Mouse (Mus musculus) heart, embryonic 13.5 days (tissue): ENCODE results near the gene Smim5. TPM values are rescaled to one million over a fixed set of nuclear protein-coding genes. Genes with fewer than 3 reads are reported as not detected.

Experiments used
- ATAC-seq: fragments of 200-750 bp; cut with Nextera tagmentation; 2 replicates; pipeline ENCODE4 v1.8.0; 2017; ENCODE audit warnings: moderate TSS enrichment; ENCODE audit not compliant: insufficient number of reproducible peaks, low FRiP score, low TSS enrichment; ENCODE audit errors: extremely low read depth
- H3K27ac ChIP-seq: fragments of 300-500 bp; sonication (generic); replicated peaks from 2 replicates; pipeline ENCODE4 v1.5.1; 2015; ENCODE audit warnings: moderate library complexity, mild to moderate bottlenecking, inconsistent platforms
- H3K27me3 ChIP-seq: fragments of 300-500 bp; sonication (generic); replicated peaks from 2 replicates; pipeline ENCODE4 v1.6.1; 2015; ENCODE audit warnings: mild to moderate bottlenecking, inconsistent platforms
- H3K36me3 ChIP-seq: fragments of 300-500 bp; sonication (generic); 2 replicates; pipeline ENCODE4 v1.6.1; 2015; ENCODE audit warnings: mild to moderate bottlenecking, inconsistent platforms
- H3K4me1 ChIP-seq: fragments of 300-500 bp; sonication (generic); 2 replicates; pipeline ENCODE4 v1.6.1; 2015; ENCODE audit warnings: inconsistent platforms
- H3K4me2 ChIP-seq: fragments of 300-500 bp; sonication (generic); 2 replicates; pipeline ENCODE4 v1.6.1; 2015; ENCODE audit warnings: inconsistent platforms, mild to moderate bottlenecking, moderate library complexity
- H3K4me3 ChIP-seq: fragments of 300-500 bp; sonication (generic); 2 replicates; pipeline ENCODE4 v1.5.1; 2015; ENCODE audit warnings: moderate library complexity, mild to moderate bottlenecking, inconsistent platforms
- H3K9ac ChIP-seq: fragments of 300-500 bp; sonication (generic); 2 replicates; pipeline ENCODE4 v1.6.1; 2015; ENCODE audit warnings: inconsistent platforms, mild to moderate bottlenecking, moderate library complexity
- H3K9me3 ChIP-seq: fragments of 300-500 bp; sonication (generic); 2 replicates; pipeline ENCODE4 v1.6.1; 2016; ENCODE audit warnings: inconsistent platforms
- WGBS: fragments of 180-500 bp; shearing (Covaris S2); methylation state at CpG from one replicate; pipeline ENCODE4 v1.1.7; 2015; ENCODE audit warnings: mixed read lengths; 5-methylcytosine and 5-hydroxymethylcytosine counted together
- polyA plus RNA-seq: library from polyadenylated mRNA; unstranded; fragments of >200 nt; fragmentation: Nextera tagmentation; extraction: Ambion mirVana; gene quantifications from 2 replicates; pipeline ENCODE4 v1.2.1, GENCODE M21; 2015

Smim5 gene
- polyA plus RNA-seq, 1 experiment from 2014 or later: 20.0 TPM

DNA sequence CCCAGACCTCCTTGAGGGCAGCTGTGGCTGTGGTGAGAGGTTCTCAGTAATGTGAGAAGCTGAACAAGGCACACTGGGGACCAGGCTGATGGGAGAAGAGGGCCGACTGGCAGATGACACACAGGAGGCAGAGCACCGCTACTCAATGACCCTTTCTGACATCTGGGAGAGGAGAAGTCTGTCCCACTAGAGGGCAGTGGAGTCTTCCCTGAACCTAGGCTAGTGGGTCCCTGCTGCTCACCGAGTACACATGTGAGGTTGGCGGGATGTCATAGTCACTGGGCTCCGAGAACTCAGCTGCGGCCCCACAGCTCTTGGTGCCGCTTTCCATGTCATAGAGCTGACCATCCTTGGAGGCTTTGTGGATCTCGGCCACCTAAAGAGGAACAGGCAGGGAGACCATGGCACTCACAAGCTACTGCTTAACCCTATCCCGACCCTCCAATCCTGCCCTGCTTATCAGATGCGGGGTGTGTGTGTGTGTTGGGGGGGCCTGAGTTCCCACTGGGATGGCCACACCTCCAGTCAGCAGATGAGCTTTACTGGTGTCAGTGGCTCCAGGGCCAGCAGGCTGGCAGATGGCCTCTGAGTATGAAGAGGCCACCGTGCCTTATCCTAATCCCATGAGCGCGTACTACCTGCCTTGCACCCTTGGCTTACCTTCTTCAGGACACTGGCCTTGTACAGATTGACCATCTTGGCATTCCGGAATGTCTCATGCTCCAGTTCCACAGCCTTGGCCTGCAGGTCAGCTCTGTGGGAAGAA is 4.8 kb upstream of the Smim5 start:
- H3K4me3 ChIP-seq: no peak overlapping the region
- H3K4me1 ChIP-seq: peaks cover 20% of the 10 kb centered on the region
- no peak overlapping the region for H3K27ac ChIP-seq
- no peak for ATAC-seq
- H3K9me3 ChIP-seq: no peaks in the 10 kb centered on the region
- H3K36me3 ChIP-seq: peaks cover 36% of the 10 kb centered on the region
- 54% methylated on average over 14 of the region's 14 CpGs for WGBS
- no peak overlapping the region for H3K4me2 ChIP-seq
- H3K27me3 ChIP-seq: no peaks in the 10 kb centered on the region
- no peak overlapping the region for H3K9ac ChIP-seq

DNA sequence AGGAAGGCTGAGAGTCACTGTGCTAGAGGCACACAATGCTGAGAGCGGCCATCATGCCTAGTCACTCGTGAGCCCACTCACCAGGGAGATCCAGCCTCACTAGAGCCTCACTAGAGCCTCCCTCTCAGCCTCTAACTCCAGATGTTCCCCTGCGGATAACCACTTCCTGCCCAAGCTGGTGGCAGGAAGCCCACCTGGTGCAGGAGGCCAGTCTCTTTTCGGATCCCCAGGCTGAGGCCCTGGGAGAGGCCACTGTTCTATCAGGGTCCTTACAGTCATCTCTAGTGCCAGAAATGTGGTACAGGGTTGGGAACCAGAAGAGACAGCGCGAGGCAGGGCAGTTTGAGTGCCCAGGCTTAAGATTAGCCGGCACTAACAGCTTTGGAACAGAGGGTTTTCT is 1.3 kb upstream of the Smim5 start:
- no peak for ATAC-seq
- Histone ChIP-seq H3K27me3 (no peaks in the 10 kb centered on the region), H3K27ac (peak overlapping the region; percentile 1; the same call in 1 of the 2 replicates), H3K9ac (peak overlapping the region; percentile 58; the same call in 1 of the 2 replicates), H3K4me3 (no peak overlapping the region), H3K4me2 (no peak overlapping the region), H3K36me3 (peaks cover 27% of the 10 kb centered on the region), H3K9me3 (no peaks in the 10 kb centered on the region), H3K4me1 (peaks cover 52% of the 10 kb centered on the region)
- WGBS: 76% methylated on average over 7 of the region's 7 CpGs

DNA sequence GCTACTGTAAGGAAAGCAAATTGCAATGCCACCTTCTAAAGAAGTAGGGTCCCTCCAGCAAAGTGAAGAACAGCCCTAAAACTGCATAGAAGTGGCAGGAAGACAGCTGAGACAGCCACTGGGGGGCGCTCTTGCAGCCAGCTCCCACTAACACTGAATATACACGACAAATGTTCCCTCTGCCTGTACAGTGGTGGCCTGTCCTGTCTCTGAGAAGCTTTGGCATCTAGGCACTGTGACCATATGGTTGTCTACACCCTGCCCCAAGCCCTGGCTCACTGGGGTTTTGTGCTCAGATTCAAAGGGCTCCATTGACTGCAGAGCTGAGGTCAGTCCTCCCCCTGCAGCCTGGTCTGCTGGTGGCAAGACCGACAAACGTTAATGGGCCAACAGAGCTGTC is 880 bp upstream of the Smim5 start:
- H3K9me3 ChIP-seq: no peaks in the 10 kb centered on the region
- peaks cover 56% of the 10 kb centered on the region for H3K4me1 ChIP-seq
- H3K4me3 ChIP-seq: no peak overlapping the region
- ATAC-seq: no peak
- H3K36me3 ChIP-seq: peaks cover 22% of the 10 kb centered on the region
- peak overlapping the region; percentile 58; the same call in 1 of the 2 replicates for H3K9ac ChIP-seq
- H3K27ac ChIP-seq: peak overlapping the region; percentile 99
- no peak overlapping the region for H3K4me2 ChIP-seq
- H3K27me3 ChIP-seq: no peaks in the 10 kb centered on the region
- 12% methylated on average over 4 of the region's 4 CpGs for WGBS

DNA sequence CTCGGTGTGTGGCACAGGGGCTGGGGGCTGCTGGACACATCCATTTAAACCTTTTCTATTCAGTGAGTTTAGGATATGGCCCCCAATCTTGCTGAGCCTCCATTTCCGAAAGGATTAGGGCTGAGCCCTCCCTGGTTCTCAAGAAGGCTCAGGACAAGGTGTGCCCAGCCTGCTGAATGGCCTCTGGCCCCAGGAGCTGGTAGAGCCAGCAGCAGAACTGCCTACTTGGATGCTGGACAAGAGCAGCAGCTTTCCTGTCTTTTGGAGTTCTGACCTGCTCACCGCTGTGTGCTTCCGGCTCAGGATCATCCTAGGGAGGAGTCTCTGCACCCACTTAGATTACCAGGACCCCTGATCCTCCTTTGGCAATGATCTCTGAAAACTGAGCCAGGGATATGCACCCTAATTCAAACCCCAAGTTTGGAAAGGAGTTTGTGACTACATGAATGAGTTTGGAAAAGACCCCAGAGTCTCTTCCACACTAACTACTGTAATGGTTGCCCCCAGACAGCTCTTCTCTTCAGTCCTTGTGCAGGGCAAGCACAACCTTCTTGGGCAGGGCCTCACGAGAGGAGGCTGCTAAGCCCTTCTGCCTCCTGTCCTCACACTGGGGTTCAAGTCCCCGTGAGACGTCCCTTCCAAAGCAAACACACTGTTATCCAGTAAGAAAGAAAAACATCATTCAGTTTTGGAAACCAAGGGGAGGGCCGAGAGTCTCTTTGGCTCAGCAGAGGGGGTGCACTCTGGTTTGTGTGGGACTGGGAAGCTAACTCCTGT is 983 bp downstream of the Smim5 start:
- no peaks in the 10 kb centered on the region for H3K27me3 ChIP-seq
- peak overlapping the region; percentile 73 for H3K9ac ChIP-seq
- H3K27ac ChIP-seq: peak overlapping the region; percentile 99
- 45% methylated on average over 8 of the region's 8 CpGs for WGBS
- no peaks in the 10 kb centered on the region for H3K9me3 ChIP-seq
- no peak for ATAC-seq
- peaks cover 21% of the 10 kb centered on the region for H3K36me3 ChIP-seq
- peak overlapping the region; percentile 74 for H3K4me2 ChIP-seq
- H3K4me3 ChIP-seq: peak overlapping the region; percentile 52
- H3K4me1 ChIP-seq: peaks cover 75% of the 10 kb centered on the region

DNA sequence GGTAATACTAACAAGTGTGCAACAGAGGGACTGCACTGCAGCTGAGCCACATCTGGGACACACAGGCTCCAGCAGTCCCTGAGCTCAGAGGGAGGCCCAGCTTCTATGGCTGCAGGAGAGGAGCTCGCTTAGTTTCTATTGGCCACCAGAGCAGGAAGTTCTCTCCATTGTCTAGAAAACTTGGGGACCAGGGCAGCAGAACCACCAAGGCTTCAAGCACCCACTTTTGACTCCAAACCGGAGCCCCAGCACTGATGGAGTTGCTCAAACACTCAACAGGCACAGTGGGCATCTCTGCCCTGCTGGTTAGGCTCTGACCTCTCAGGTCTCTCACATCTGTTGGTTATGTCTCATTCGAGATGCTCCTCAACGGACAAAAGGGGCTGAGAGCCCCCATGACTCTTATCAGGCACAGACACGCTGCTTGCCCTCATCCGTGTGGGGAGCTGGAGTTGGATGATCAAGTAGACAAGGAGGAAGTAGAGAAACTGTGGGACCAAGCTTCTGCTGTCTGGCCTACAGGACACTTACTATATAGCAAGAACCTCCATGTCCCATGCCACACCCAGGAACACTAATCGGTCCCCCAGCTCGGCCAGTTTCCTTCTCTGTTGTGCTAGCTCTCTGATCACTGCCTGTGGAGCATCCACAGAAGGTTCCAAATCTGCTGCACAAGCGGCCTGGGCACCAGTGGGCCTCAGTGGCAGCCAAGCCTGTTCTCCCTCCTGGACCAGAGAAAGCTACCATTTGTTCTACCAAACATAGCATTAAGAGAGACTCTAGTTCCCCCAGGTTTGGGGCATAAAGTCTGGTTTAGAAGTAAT is 1.8 kb downstream of the Smim5 start:
- 59% methylated on average over 9 of the region's 9 CpGs for WGBS
- Histone ChIP-seq H3K36me3 (peaks cover 22% of the 10 kb centered on the region), H3K27me3 (no peaks in the 10 kb centered on the region), H3K4me3 (peak overlapping the region; percentile 52), H3K4me2 (peak overlapping the region; percentile 74), H3K4me1 (peaks cover 83% of the 10 kb centered on the region), H3K27ac (peak overlapping the region; percentile 99), H3K9me3 (no peaks in the 10 kb centered on the region), H3K9ac (peak overlapping the region; percentile 73)
- ATAC-seq: no peak

DNA sequence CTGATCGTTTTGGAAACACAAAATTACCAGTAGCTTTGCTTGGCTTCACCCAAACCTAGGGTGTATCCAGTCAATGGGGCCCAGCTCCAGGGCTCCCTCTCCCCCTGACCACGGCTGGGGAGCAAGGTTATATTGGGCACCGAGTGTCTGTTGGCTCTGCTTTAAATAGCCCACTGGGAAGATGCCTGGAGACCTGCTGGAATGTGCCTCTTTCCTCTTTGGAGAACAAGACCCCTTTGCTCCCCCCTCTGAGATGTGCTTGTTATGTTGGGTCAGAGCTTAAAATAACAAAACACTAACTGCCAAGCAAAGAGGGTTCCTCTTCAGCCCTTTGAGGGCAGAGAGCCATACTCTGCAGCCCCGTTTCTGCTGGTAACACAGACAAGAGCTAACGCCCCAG is 2.4 kb downstream of the Smim5 start:
- no peaks in the 10 kb centered on the region for H3K27me3 ChIP-seq
- H3K4me1 ChIP-seq: peaks cover 84% of the 10 kb centered on the region
- H3K27ac ChIP-seq: peak overlapping the region; percentile 99
- peak overlapping the region; percentile 74 for H3K4me2 ChIP-seq
- peaks cover 22% of the 10 kb centered on the region for H3K36me3 ChIP-seq
- WGBS: 42% methylated on average over 5 of the region's 5 CpGs
- peak overlapping the region; percentile 52 for H3K4me3 ChIP-seq
- H3K9me3 ChIP-seq: no peaks in the 10 kb centered on the region
- H3K9ac ChIP-seq: peak overlapping the region; percentile 76
- no peak; the same call in 1 of the 2 replicates for ATAC-seq

DNA sequence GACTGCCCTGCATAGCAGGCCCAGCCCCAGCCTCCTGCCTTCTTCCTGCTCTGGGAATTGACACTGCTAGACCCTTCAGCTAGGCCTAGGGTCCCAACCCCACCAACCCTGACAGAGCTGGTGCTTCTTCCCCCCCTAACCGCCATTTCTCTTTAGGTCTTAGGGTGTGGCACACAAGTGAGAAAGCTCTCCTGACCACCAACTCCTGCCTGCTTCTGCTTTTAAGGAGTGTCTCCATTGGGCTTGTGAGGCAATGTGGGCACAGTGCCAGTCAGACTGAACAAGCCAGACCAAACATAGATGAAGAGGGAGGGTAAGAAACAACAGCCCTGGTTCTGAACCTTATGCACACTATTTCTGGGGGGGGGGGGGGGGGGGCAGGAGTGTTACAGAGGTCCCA is 3.1 kb downstream of the Smim5 start:
- peak overlapping the region; percentile 74 for H3K4me2 ChIP-seq
- peak overlapping the region; percentile 99 for H3K27ac ChIP-seq
- peaks cover 84% of the 10 kb centered on the region for H3K4me1 ChIP-seq
- WGBS: 30% methylated on average over 1 of the region's 1 CpGs
- peaks cover 28% of the 10 kb centered on the region for H3K36me3 ChIP-seq
- ATAC-seq: no peak
- H3K9me3 ChIP-seq: no peaks in the 10 kb centered on the region
- H3K4me3 ChIP-seq: peak overlapping the region; percentile 52; the same call in 1 of the 2 replicates
- H3K27me3 ChIP-seq: no peaks in the 10 kb centered on the region
- H3K9ac ChIP-seq: peak overlapping the region; percentile 76

DNA sequence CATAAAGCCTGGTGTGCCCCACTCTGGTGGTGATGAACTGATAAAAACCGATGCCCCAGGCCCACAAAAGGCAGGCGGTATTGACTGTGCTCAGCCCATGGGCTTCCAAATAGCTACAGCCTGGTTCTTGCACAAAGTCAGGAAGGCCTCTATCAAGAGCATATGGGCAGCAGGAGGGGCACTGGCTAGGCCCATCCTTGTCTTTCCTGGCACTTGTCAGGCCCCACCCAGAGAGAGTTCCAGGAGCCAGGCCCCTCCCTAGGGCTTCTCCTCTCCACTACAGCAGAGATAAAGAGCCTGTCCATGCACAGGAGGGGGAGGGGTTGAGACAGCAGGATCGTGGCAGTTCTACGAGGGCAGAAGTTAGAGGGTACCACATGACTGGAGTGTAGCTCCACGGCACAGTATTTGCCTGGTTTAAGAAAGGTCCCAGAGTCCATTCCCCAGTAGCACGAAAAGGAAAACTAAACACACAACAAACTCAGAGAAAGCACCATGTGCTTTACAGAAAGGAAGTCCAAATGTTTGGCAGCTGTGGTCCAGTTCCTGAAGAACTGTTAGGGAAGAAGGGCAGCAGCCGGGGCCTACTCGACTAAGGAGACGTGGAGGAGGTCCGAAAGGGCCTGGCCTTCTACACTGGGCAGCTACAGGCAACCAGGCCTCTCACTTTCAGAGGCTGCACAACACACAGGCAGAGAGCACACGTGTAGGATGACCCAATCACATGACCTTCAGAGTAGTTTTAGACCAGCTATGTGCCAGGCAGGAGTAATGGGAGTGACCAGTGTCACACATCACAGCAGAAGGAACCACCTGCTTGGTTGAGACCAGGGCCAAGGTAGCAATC is 3.8 kb downstream of the Smim5 start:
- Histone ChIP-seq H3K4me3 (no peak overlapping the region), H3K27ac (peak overlapping the region; percentile 99), H3K4me1 (peaks cover 81% of the 10 kb centered on the region), H3K36me3 (peaks cover 35% of the 10 kb centered on the region), H3K9ac (peak overlapping the region; percentile 76), H3K9me3 (no peaks in the 10 kb centered on the region), H3K27me3 (no peaks in the 10 kb centered on the region), H3K4me2 (peak overlapping the region; percentile 74)
- WGBS: 27% methylated on average over 11 of the region's 11 CpGs
- ATAC-seq: peak; percentile 79

DNA sequence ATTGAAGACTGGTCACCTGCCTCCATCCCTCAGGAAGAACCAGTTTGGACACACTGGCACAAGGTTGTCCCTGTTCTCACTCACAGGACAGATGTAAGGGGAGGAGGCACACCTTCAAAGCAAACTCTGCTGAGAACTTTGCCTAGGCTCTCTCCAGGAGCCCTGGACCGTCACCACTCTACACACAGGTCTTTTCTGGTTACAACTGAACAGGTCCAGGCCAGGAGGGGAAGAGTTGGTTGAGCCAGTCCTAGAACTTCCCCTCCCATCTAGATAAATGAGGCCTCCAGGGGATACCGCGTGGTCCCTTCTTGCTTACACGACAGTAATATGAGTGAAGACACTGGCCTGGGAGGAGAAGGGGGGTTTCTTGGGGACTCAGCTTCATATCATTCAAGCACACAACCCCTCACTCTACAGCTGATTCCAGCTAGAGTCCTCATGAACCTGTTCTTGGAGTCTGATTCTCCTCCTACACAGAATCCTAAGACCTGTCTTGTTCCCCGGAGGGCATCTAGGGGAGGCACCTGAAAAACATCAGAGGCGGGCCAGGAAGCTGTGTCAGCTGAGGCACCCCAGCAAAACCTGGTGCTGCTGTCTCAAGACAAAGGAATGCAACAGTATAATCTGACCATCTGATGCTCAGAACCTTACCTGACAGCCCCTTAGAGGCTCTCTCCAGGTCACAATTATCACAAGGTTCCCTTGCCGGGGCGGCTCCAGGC is 4.6 kb downstream of the Smim5 start:
- H3K27ac ChIP-seq: peak overlapping the region; percentile 99
- no peaks in the 10 kb centered on the region for H3K27me3 ChIP-seq
- no peaks in the 10 kb centered on the region for H3K9me3 ChIP-seq
- H3K4me3 ChIP-seq: no peak overlapping the region
- H3K4me1 ChIP-seq: peaks cover 73% of the 10 kb centered on the region
- H3K9ac ChIP-seq: peak overlapping the region; percentile 65
- no peak for ATAC-seq
- WGBS: 56% methylated on average over 8 of the region's 8 CpGs
- peaks cover 39% of the 10 kb centered on the region for H3K36me3 ChIP-seq
- peak overlapping the region; percentile 74; the same call in 1 of the 2 replicates for H3K4me2 ChIP-seq
